Mouse (Mus musculus) cerebral cortex, adult 2 months (tissue): ENCODE data around the gene Trub1.

Source experiments
- WGBS: fragments of 180-500 bp; shearing (Covaris S2); methylation state at CpG from one replicate; pipeline ENCODE4 v1.1.7; 2018; 5-methylcytosine and 5-hydroxymethylcytosine counted together

The Trub1 gene

GRCm38 (mm10) chr19:57441501-57441900, 11.2 kb upstream of the Trub1 start:
- WGBS, result 48% methylated on average over 7 of the region's 7 CpGs

GRCm38 (mm10) chr19:57442936-57443657, 9.6 kb upstream of the Trub1 start:
- 68% methylated on average over 8 of the region's 8 CpGs for WGBS

- WGBS, result 29% methylated on average over 5 of the region's 5 CpGs
Observed at GRCm38 (mm10) chr19:57445049-57445448, 7.7 kb upstream of the Trub1 start.

GRCm38 (mm10) chr19:57450849-57451248, 1.9 kb upstream of the Trub1 start:
- WGBS, result 93% methylated on average over 1 of the region's 1 CpGs

- WGBS, result 68% methylated on average over 4 of the region's 4 CpGs
Observed at GRCm38 (mm10) chr19:57451762-57452161, 950 bp upstream of the Trub1 start.

- 4% methylated on average over 6 of the region's 6 CpGs for WGBS
Observed at GRCm38 (mm10) chr19:57453218-57453600, 497 bp downstream of the Trub1 start.

GRCm38 (mm10) chr19:57455286-57455960, 2.7 kb downstream of the Trub1 start:
- WGBS, result 96% methylated on average over 25 of the region's 25 CpGs

- WGBS, result 79% methylated on average over 2 of the region's 2 CpGs
Observed at GRCm38 (mm10) chr19:57457075-57457474, 4.4 kb downstream of the Trub1 start.

- WGBS, result 77% methylated on average over 8 of the region's 8 CpGs
Observed at GRCm38 (mm10) chr19:57463741-57464140, 11.0 kb downstream of the Trub1 start.

- 85% methylated on average over 7 of the region's 7 CpGs for WGBS
Observed at GRCm38 (mm10) chr19:57465742-57466141, 13.0 kb downstream of the Trub1 start.

GRCm38 (mm10) chr19:57471033-57471432, 18.3 kb downstream of the Trub1 start:
- 49% methylated on average over 12 of the region's 12 CpGs for WGBS

GRCm38 (mm10) chr19:57472169-57472568, 19.5 kb downstream of the Trub1 start:
- WGBS, result 62% methylated on average over 15 of the region's 15 CpGs

GRCm38 (mm10) chr19:57473301-57473700, 20.6 kb downstream of the Trub1 start:
- 66% methylated on average over 16 of the region's 16 CpGs for WGBS

- 41% methylated on average over 4 of the region's 4 CpGs for WGBS
Observed at GRCm38 (mm10) chr19:57475298-57475697, 22.6 kb downstream of the Trub1 start.

GRCm38 (mm10) chr19:57477310-57477709, 24.6 kb downstream of the Trub1 start:
- 55% methylated on average over 8 of the region's 8 CpGs for WGBS

- whole genome bisulfite sequencing, result 88% methylated on average over 11 of the region's 11 CpGs
Observed at GRCm38 (mm10) chr19:57478056-57478455, 25.3 kb downstream of the Trub1 start.

GRCm38 (mm10) chr19:57479886-57480655, 27.4 kb downstream of the Trub1 start:
- 49% methylated on average over 8 of the region's 8 CpGs for WGBS

- 96% methylated on average over 6 of the region's 6 CpGs for WGBS
Observed at GRCm38 (mm10) chr19:57481743-57482259, 29.1 kb downstream of the Trub1 start.

- WGBS, result 75% methylated on average over 8 of the region's 8 CpGs
Observed at GRCm38 (mm10) chr19:57482815-57483214, 30.1 kb downstream of the Trub1 start.

- WGBS, result 55% methylated on average over 13 of the region's 13 CpGs
Observed at GRCm38 (mm10) chr19:57487051-57487658, 34.4 kb downstream of the Trub1 start.

GRCm38 (mm10) chr19:57489527-57489926, 36.8 kb downstream of the Trub1 start:
- 86% methylated on average over 7 of the region's 7 CpGs for WGBS

- 61% methylated on average over 8 of the region's 8 CpGs for WGBS
Observed at GRCm38 (mm10) chr19:57491030-57491429, 38.3 kb downstream of the Trub1 start.
